Mouse (Mus musculus) telencephalon, adult 2 months (tissue): ENCODE measurements at regions not wholly inside any gene's neighbourhood (a gene's known extent, or its start where the extent isn't known, plus 50 kb on each side); places are given as distances from the start of the nearest gene placed in this dataset.

ENCODE experiments used
- DNase-seq: peaks from one replicate; pipeline ENCODE4 v3.0.0-alpha.2; 2011; ENCODE audit warnings: low read depth, low spot score

- no peak for DNase-seq
Measured at GRCm38 (mm10) chr1:71767705-71768104, 114.7 kb upstream of the Fn1 start.

- DNase-seq = no peak
Measured at GRCm38 (mm10) chr1:71767076-71767475, 114.1 kb upstream of the Fn1 start.

- peak; percentile 43 for DNase-seq
Measured at GRCm38 (mm10) chr1:71764951-71765350, 112.0 kb upstream of the Fn1 start.

- DNase-seq = no peak
Measured at GRCm38 (mm10) chr1:71763530-71763929, 110.5 kb upstream of the Fn1 start.

GRCm38 (mm10) chr1:71760342-71760741, 107.3 kb upstream of the Fn1 start:
- DNase-seq = no peak

- DNase-seq = no peak
Measured at GRCm38 (mm10) chr1:71757236-71757635, 104.2 kb upstream of the Fn1 start.

- DNase-seq = no peak
Measured at GRCm38 (mm10) chr1:71756159-71756558, 103.2 kb upstream of the Fn1 start.

- no peak for DNase-seq
Measured at GRCm38 (mm10) chr1:71755435-71755834, 102.4 kb upstream of the Fn1 start.

GRCm38 (mm10) chr1:71752351-71752750, 99.4 kb upstream of the Fn1 start:
- DNase-seq = no peak

- no peak for DNase-seq
Measured at GRCm38 (mm10) chr1:71751601-71752000, 98.6 kb upstream of the Fn1 start.

- no peak for DNase-seq
Measured at GRCm38 (mm10) chr1:71735606-71736005, 82.6 kb upstream of the Fn1 start.

- DNase-seq = no peak
Measured at GRCm38 (mm10) chr1:71731623-71732022, 78.6 kb upstream of the Fn1 start.

GRCm38 (mm10) chr1:71731011-71731410, 78.0 kb upstream of the Fn1 start:
- no peak for DNase-seq

GRCm38 (mm10) chr1:71728852-71729347, 75.9 kb upstream of the Fn1 start:
- no peak for DNase-seq

- no peak for DNase-seq
Measured at GRCm38 (mm10) chr1:71723816-71724215, 70.8 kb upstream of the Fn1 start.

- no peak for DNase-seq
Measured at GRCm38 (mm10) chr1:71723039-71723397, 70.0 kb upstream of the Fn1 start.

- peak; percentile 28 for DNase-seq
Measured at GRCm38 (mm10) chr1:71722211-71723038, 69.4 kb upstream of the Fn1 start.
